Mouse (Mus musculus) sigmoid colon, adult 10 weeks (tissue): Measurements from ENCODE around the gene Tssk1. TPM values are rescaled to one million over a fixed set of nuclear protein-coding genes. Genes with fewer than 3 reads are reported as not detected.

Source experiments
- polyA plus RNA-seq: library from polyadenylated mRNA; stranded (reverse); fragments of 350-450 nt; fragmentation: Illumina TruSeq; extraction: RNeasy Lipid Tissue Mini Kit (QIAGEN cat#74804); gene quantifications from one replicate; pipeline ENCODE4 v1.2.3, GENCODE M21; 2014; ENCODE audit warnings: low read depth, low replicate concordance

The Tssk1 gene
- polyA plus RNA-seq: not detected

GRCm38 (mm10) chr16:17893923-17894322 lies at the start of gene Tssk1:
Gene Tssk1, plus strand, starts transcription at chr16:17894223.

DNA sequence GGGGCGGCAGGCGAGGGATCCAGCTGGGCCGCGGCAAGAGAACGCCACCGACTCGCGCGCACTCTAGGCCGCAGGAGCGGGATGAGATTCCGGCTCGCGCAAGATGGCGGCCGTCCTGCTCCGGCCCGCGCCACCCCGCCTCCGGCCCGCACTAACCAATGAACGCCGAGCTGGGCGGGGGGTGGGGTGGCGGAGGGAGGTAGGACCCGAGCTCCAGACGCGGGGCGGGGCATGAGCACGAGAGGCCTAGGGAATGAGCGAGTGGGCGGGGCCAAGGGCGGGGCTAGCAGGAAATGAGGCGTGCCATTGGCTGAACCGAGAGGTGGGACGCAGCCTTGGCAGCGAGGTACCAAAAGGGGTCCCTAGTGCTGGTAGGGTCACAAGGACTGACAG lies 2.5 kb upstream of the Tssk1 start, which contains the start of gene Gm20518:
Gene Gm20518 (minus strand): TSS at position 105 of the 393 bp plus-strand sequence.

DNA sequence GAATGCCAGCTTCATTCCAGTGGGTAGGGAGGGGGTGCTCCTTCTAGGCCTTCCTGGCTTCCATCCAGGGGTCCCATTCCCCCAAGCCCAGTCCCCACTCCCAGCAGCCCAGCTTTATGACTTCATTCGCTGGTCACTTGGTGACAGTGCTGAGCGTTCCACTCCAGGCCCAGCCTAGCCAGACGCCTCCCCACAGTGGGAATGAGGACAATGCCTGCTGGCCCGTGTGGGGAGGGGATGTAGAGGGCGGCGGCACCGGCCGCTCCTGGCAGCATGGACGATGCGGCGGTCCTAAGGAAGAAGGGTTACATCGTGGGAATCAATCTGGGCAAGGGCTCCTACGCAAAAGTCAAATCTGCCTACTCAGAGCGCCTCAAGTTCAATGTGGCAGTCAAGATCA lies 4.4 kb downstream of the Tssk1 start, which contains the start of the genes Dgcr2 and Tssk2:
Gene Dgcr2 (minus strand): TSS at position 101 of the 400 bp plus-strand sequence.
Gene Tssk2 (plus strand): TSS at position 176 of the 400 bp plus-strand sequence.

DNA sequence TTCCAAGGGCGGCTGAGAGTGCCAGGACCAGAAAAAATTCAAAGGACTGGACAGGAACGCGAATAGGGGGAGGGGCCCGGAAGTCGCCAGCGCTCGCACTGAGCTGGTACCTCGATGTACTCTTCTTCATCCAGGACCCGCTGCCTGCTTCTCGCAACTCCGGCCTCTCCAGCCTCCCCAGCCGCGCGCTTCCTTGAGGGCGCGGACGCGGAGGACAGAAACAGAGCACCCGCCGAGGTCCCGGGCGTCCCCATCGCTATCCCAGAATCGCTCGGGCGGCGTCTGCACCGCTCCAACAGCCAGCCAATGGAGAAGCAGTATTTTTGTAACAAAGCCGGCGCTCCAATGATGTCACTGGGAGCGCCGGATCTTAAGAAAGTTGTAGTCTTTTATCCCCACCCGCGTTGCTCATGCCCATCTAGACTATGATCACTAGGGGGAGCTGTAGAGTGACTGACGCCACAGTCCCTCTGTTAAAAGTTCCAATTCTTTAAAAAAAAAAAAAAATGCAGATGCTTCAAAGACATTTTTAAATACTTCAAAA lies 17.1 kb downstream of the Tssk1 start, which contains the start of gene Ess2:
Gene Ess2 (minus strand): TSS at position 297 of the 544 bp plus-strand sequence.

GRCm38 (mm10) chr16:17914307-17915249 lies 20.6 kb downstream of the Tssk1 start, which contains the start of gene Gsc2:
Gene Gsc2, minus strand, starts transcription at chr16:17915059.

GRCm38 (mm10) chr16:17928087-17928580 lies 34.1 kb downstream of the Tssk1 start, which contains the start of gene Slc25a1:
Gene Slc25a1, minus strand, starts transcription at chr16:17928219.

Other genes starting within 250 kb of the Tssk1 start
- gene Ccdc74a, start 247.8 kb upstream of the Tssk1 start, polyA plus RNA-seq: 0.85 TPM
- 13.7 TPM for gene Med15, start 161.3 kb upstream of the Tssk1 start, polyA plus RNA-seq
- 10.7 TPM for gene Klhl22, start 134.6 kb upstream of the Tssk1 start, polyA plus RNA-seq
- not detected for gene Scarf2, start 96.9 kb upstream of the Tssk1 start, polyA plus RNA-seq
- gene B830017H08Rik, start 61.1 kb upstream of the Tssk1 start, polyA plus RNA-seq: not detected
- gene Car15, start 55.9 kb upstream of the Tssk1 start, polyA plus RNA-seq: 1.1 TPM
- not detected for gene Gm20518, start 2.6 kb upstream of the Tssk1 start, polyA plus RNA-seq
- 9.9 TPM for gene Dgcr2, start 4.3 kb downstream of the Tssk1 start, polyA plus RNA-seq
- gene Tssk2, start 4.4 kb downstream of the Tssk1 start, polyA plus RNA-seq: not detected
- gene Ess2, start 17.1 kb downstream of the Tssk1 start, polyA plus RNA-seq: 3.5 TPM
- not detected for gene Gsc2, start 20.8 kb downstream of the Tssk1 start, polyA plus RNA-seq
- 14.8 TPM for gene Slc25a1, start 34.0 kb downstream of the Tssk1 start, polyA plus RNA-seq
- not detected for gene Vpreb2, start 86.2 kb downstream of the Tssk1 start, polyA plus RNA-seq
- 2.8 TPM for gene Dgcr6, start 158.6 kb downstream of the Tssk1 start, polyA plus RNA-seq
- gene Prodh, start 196.0 kb downstream of the Tssk1 start, polyA plus RNA-seq: 0.28 TPM
- not detected for gene Rtn4r, start 233.4 kb downstream of the Tssk1 start, polyA plus RNA-seq